Mouse (Mus musculus) left cerebral cortex, adult 18-20 months (tissue): ENCODE data around the gene Ipo7. TPM values are rescaled to one million over a fixed set of nuclear protein-coding genes. Genes with fewer than 3 reads are reported as not detected.
A peak's percentile ranks its signal among the peaks of the same experiment; 100 is the strongest.
"Not testable (repeated sequence)": the region's sequence is repeated elsewhere in the genome, so short reads cannot be mapped to it uniquely, and the experiment has no call there.

Source experiments
- DNase-seq, 2 experiments: peaks; one replicate each; pipeline ENCODE4 v3.0.0; 2021 to 2022; ENCODE audit warnings: low spot score in 2 of 2, mixed read lengths in 1 of 2
- total RNA-seq, 2 experiments: library from RNA; stranded (reverse); gene quantifications; 2 replicates each; pipeline ENCODE4 v1.2.3; 2021

The Ipo7 gene
- total RNA-seq, 2 experiments from 2014 or later = 98.4 to 106 TPM

- peak; percentile 8 to 32 for DNase-seq
Observed at GRCm38 (mm10) chr7:110018631-110019482, 783 bp downstream of the Ipo7 start.

- DNase-seq = no peak
Observed at GRCm38 (mm10) chr7:110023553-110023952, 5.5 kb downstream of the Ipo7 start.

DNA sequence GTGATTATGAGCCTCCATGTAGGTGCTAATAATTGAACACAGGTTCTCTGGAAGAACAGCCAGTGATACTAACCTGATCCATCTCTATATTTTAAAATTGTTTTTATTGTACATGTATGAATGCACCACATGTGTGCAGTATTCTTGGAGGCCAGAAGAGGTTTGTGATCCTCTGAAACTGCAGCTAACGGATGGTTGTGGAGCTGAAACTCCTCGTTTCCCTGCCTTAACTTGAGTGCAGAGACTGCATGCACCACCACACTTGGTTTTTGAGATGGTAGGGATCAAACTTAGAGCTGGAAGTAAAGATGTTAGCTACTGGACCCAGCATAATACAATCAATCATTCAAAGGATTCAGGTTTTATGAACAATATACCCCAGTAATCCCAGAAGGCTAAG, 8.5 kb downstream of the Ipo7 start:
- no peak for DNase-seq

DNA sequence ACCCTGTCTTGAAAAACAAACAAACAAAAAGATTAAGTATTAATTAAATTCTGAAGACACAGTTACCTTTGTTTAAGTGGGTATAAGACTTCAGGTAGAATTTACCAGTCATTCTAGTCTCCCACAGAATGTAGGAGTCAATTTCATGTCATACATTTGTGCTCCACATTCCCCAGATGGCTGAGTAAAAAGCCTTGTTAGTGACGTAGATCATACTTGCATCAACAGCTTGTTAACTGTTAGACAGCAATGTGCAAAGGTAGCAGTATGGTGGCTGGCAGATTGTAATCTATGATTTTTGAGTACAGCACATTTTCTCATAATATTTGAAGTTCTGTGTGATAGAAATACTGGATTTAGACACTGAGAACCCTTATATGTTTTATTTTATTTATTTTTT, 10.8 kb downstream of the Ipo7 start:
- no peak for DNase-seq

GRCm38 (mm10) chr7:110030342-110030741, 12.3 kb downstream of the Ipo7 start:
- DNase-seq = no peak

GRCm38 (mm10) chr7:110057723-110058122, 39.6 kb downstream of the Ipo7 start:
- not testable (repeated sequence) for DNase-seq

- no peak for DNase-seq
Observed at GRCm38 (mm10) chr7:110059092-110059785, 41.2 kb downstream of the Ipo7 start.

- DNase-seq = no peak
Observed at GRCm38 (mm10) chr7:110060106-110060668, 42.1 kb downstream of the Ipo7 start.

DNA sequence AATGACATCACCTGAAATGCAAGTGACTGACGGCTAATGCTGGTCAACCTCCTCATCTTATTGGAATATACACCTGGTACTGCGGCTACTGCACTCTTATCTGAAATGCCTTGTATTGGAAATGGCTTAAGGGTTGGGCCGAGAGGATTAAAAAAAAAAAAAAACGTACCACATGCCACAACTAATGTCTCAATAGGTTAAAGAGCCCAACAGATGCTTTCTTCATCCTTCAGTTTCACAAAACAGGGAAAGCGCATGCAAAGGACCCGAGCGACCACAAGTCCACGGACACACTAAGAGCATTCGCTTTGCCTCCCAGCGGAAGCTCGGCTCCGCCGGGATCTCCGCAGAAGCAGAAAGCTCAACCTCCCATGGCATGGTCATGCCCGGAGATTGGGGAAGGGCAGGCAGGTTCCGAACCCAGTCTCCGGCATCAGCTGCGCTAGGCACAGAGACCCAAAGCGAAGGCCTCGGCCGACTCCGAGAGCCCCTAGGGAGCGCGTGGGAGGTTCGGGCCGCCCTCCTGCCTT, 42.7 kb downstream of the Ipo7 start:
- peak in 1 of 2 experiments; percentile 7 for DNase-seq

- DNase-seq = peak; percentile 100
Observed at GRCm38 (mm10) chr7:110061199-110061751, 43.2 kb downstream of the Ipo7 start, which contains the start of gene Zfp143. Gene Zfp143 (plus strand): TSS chr7:110061217.

DNA sequence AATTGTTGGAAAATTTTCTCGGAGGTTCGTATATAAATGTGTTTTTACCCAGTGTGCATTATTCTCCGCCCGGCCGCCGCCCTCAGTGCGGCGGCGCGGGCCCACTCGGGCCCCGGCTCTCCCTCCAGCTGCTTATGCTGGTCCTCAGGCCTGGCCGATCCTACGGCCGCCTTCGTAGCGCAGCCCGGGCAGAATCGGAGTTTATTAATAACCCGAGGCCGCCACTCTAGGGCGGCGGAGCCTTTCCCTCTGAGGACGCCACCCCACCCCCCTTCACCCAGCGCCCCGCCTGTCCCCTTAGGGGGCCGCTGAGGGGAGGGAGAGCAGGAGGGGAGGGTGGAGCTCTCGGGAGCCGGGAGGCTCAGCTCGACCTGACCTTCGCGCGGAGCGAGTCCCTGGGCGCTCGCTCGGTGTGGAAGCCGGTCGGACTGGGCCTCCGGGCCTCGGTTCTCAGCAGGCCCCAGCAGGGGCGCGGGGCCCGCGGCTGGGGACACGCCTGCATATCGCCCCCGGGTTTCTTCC, 43.7 kb downstream of the Ipo7 start:
- DNase-seq = peak; percentile 63 to 71

DNA sequence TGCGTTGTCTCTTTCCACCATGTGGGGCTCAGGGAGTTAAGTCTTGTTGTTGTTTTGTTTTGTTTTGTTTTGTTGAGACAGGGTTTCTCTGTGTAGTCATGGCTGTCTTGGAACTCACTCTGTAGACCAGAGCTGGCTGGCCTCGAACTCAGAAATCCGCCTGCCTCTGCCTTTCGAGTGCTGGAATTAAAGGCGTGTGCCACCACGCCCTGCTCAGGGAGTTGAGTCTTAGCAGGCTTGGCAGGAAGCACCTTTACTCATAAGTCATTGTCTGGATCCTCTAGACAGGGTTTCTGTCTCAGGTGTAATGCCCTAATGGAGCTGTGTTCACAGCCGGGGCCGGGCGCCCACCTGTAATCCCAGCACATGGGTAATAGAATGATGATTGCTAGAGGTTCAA, 45.7 kb downstream of the Ipo7 start:
- no peak for DNase-seq

- no peak for DNase-seq
Observed at GRCm38 (mm10) chr7:110069070-110069469, 51.0 kb downstream of the Ipo7 start.

- DNase-seq = no peak
Observed at GRCm38 (mm10) chr7:110078168-110078567, 60.1 kb downstream of the Ipo7 start.

DNA sequence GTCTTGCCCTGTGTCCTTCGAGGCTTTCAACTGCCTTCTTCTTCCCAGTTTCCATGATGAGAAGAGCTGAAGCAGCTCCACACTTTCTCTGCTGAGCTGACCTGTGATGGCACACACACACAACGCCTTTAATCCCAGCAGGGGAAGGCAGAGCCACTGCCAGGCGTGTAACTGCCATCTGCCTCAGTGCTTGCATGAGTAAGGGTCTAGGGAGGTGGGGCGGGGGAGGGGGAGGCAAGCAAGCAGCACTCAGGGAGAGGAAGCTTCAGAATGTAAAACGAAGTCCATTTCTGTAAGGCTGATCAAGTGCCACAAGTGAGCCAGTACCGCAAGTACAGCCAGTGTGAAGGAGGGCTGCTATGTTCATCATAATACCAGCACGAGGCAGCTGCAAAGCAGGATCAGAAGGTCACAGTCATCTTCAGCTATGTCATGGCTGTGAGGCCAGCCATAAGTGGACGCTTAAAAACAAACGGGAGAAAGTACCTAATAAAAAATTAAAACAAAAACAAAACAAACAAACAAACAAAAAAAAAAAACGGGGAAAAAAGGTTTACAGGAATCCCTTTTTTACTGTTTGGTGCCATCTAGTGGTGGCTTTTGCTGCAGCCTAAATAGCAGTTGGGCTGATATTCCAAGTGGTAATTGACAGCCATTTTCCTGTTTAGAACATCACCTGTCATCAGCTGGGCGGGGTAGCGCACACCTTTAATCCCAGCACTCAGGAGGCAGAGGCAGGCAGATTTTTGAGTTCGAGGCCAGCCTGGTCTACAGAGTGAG, 65.5 kb downstream of the Ipo7 start:
- peak; percentile 18 to 58 for DNase-seq

DNA sequence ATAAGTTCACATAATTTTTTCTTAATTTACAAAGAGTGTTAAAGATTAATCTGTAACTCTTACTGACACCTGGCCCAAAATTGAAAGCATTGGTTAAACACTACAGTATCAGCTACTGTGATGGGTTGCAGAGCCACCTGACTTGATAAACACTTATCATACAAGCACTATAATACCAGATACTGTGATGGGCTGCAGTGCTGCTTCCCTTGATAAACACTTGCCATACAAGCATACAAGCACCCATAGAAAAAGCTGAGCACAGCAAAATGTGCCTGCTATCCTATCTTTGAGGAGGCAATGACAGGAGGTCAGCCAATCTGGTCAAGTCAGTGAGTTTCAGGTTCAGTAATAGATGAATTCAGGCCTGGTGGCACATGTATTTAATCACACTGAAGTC, 67.1 kb downstream of the Ipo7 start:
- no peak for DNase-seq

- no peak for DNase-seq
Observed at GRCm38 (mm10) chr7:110087914-110088313, 69.8 kb downstream of the Ipo7 start.

DNA sequence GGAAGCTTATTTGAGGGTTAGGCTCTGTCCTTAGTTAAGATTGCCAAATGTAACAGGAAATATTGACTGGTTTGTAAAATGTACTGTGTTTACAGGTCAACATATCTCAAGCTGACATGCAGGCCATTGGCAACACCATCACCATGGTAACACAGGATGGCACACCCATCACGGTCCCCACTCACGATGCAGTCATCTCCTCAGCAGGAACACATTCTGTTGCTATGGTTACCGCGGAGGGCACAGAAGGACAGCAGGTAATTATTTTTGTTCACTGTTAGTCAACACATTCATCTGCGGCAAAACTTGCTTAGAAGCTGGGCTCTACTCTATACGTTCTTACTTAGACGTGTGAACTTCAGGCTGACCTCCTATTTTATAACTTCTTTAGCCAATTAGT, 73.6 kb downstream of the Ipo7 start:
- peak; percentile 23 to 47 for DNase-seq

- DNase-seq = no peak
Observed at GRCm38 (mm10) chr7:110096332-110096731, 78.3 kb downstream of the Ipo7 start.

- DNase-seq = no peak
Observed at GRCm38 (mm10) chr7:110097106-110097793, 79.2 kb downstream of the Ipo7 start.
